Mouse (Mus musculus) hindbrain, postnatal 0 days (tissue): ENCODE measurements around the gene Morc3. TPM values are rescaled to one million over a fixed set of nuclear protein-coding genes. Genes with fewer than 3 reads are reported as not detected.

Experiments used
- ATAC-seq: fragments of 200-750 bp; cut with Nextera tagmentation; 2 replicates; pipeline ENCODE4 v1.8.0; 2017; ENCODE audit warnings: mild to moderate bottlenecking, moderate TSS enrichment, moderate library complexity
- DNase-seq: peaks from one replicate; pipeline ENCODE4 v3.0.0-alpha.2; 2015; ENCODE audit warnings: low spot score
- H3K27ac ChIP-seq: fragments of 300-500 bp; sonication (generic); 2 replicates; pipeline ENCODE4 v1.5.1; 2014; ENCODE audit warnings: mild to moderate bottlenecking
- H3K27me3 ChIP-seq: fragments of 300-500 bp; sonication (generic); 2 replicates; pipeline ENCODE4 v1.6.1; 2014; ENCODE audit warnings: low read length, mixed read lengths; ENCODE audit not compliant: insufficient read depth
- H3K36me3 ChIP-seq: fragments of 300-500 bp; sonication (generic); 2 replicates; pipeline ENCODE4 v1.6.1; 2014; ENCODE audit warnings: low read length, mixed read lengths; ENCODE audit not compliant: insufficient read depth
- H3K4me1 ChIP-seq: fragments of 300-500 bp; sonication (generic); 2 replicates; pipeline ENCODE4 v1.6.1; 2014; ENCODE audit warnings: antibody characterized with exemption, low read length, mixed read lengths; ENCODE audit not compliant: insufficient read depth
- H3K4me2 ChIP-seq: fragments of 300-500 bp; sonication (generic); 2 replicates; pipeline ENCODE4 v1.6.1; 2014; ENCODE audit warnings: low read depth, mild to moderate bottlenecking, low read length, moderate library complexity, mixed read lengths
- H3K4me3 ChIP-seq: fragments of 300-500 bp; sonication (generic); 2 replicates; pipeline ENCODE4 v1.5.1; 2014; ENCODE audit warnings: low read length
- H3K9ac ChIP-seq: fragments of 300-500 bp; sonication (generic); replicated peaks from 2 replicates; pipeline ENCODE4 v1.6.1; 2014; ENCODE audit warnings: mild to moderate bottlenecking, low read length, moderate library complexity, mixed read lengths
- H3K9me3 ChIP-seq: fragments of 300-500 bp; sonication (generic); 2 replicates; pipeline ENCODE4 v1.6.1; 2016; ENCODE audit warnings: low read length, mixed read lengths
- CTCF ChIP-seq: IDR thresholded peaks from 2 replicates; pipeline ENCODE4 v1.5.1; 2016; ENCODE audit warnings: antibody characterized with exemption, control low read depth, low read depth
- WGBS: fragments of 180-500 bp; shearing (Covaris S2); extraction: QIAGEN DNeasy Blood & Tissue Kit; methylation state at CpG from one replicate; pipeline ENCODE4 v1.1.7; 2014; 5-methylcytosine and 5-hydroxymethylcytosine counted together
- polyA plus RNA-seq: library from polyadenylated mRNA; unstranded; fragments of >200 nt; fragmentation: Nextera tagmentation; extraction: Ambion mirVana; gene quantifications from 2 replicates; pipeline ENCODE4 v1.2.1, GENCODE M21; 2015
- total RNA-seq: library from RNA; depleted of rRNA; stranded (reverse); fragments of >200 nt; gene quantifications from 2 replicates; pipeline ENCODE4 v1.2.3, GENCODE M21; 2014; rRNA removed

The Morc3 gene
- total RNA-seq: 19.2 and 25.2 TPM in 2 replicates
- 22.2 and 24.1 TPM in 2 replicates for polyA plus RNA-seq

DNA sequence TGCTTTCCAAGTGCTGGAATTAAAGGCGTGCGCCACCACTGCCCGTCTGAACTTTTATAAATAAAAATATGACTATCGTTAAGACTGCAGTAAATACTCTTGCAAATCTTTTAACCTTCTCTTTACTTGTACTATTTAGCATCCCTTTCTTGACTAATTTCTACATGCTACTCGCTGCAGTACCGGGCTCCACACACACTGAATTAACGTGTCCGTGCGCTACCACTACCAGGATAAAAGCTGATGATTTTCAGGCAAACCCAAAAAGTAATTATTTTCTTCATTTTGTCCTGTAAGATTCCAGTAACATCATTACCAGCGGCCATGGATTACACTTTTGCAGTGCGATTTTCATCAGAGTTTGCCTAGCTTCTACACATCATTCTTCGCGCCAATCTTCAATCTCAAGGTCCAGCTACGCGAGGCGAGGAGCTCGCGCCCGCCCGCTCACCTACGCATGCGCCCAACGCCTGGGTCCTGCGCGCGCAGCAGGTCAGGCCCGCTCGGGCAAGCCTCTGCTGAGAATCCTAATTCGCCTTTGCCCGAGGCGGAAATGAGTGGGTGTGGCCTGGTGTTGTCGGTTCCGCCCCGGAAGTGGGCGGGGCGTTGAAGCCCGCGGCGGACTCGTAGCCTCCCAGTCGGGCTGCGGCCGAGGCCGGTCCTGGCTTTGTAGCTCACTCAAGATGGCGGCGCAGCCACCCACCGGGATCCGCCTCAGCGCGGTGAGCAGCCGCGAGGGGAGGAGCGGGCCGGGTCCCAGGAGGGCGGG, at the start of gene Morc3:
Morc3 (plus strand) TSS at position 495 of the 769 bp plus-strand sequence.
- 0 out of 2 replicates have a peak, but pooled peaks cover 7% of the 10 kb centered on the region for H3K4me1 ChIP-seq
- H3K4me2 ChIP-seq: peak within 1 kb of the TSS; percentile 92
- H3K9me3 ChIP-seq: no peaks in the 10 kb centered on the region
- peak within 1 kb of the TSS; percentile 98 for H3K9ac ChIP-seq
- H3K27me3 ChIP-seq: no peaks in the 10 kb centered on the region
- H3K36me3 ChIP-seq: no peaks in the 10 kb centered on the region
- ATAC-seq (peak; percentile 98), DNase-seq (peak; percentile 100)
- WGBS: 12% methylated on average over 54 of the region's 55 CpGs
- peak within 1 kb of the TSS; percentile 97 for H3K27ac ChIP-seq
- TF ChIP-seq CTCF: no peak
- peak within 1 kb of the TSS; percentile 77 for H3K4me3 ChIP-seq

DNA sequence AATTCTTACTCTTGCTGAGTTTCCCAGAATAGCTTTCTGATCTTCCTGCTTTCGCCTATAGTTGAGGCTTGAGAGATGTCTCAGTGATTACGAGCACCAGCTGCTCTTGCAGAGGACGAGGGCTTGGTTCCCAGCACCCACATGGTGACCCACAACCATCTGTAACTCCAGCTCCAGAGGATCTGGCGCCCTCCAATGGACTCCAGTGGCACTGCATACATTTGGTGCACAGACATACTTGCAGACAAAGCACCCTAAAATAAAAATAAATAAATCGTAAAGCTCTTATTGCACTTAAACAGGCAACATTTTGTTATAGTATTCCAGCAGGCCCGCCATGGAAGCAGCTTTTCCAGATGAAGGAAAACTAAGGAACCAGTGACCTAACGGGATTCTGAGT, 47.7 kb upstream of the Morc3 start:
- DNase-seq (no peak), ATAC-seq (no peak)
- no peak overlapping the region for H3K27ac ChIP-seq
- no peaks in the 10 kb centered on the region for H3K27me3 ChIP-seq
- peaks cover 22% of the 10 kb centered on the region for H3K36me3 ChIP-seq
- no peaks in the 10 kb centered on the region for H3K9me3 ChIP-seq
- H3K9ac ChIP-seq: no peak overlapping the region
- TF ChIP-seq CTCF: peak; percentile 42
- 93% methylated on average over 7 of the region's 7 CpGs for WGBS
- no peak overlapping the region for H3K4me3 ChIP-seq
- no peaks in the 10 kb centered on the region for H3K4me1 ChIP-seq
- H3K4me2 ChIP-seq: no peak overlapping the region

DNA sequence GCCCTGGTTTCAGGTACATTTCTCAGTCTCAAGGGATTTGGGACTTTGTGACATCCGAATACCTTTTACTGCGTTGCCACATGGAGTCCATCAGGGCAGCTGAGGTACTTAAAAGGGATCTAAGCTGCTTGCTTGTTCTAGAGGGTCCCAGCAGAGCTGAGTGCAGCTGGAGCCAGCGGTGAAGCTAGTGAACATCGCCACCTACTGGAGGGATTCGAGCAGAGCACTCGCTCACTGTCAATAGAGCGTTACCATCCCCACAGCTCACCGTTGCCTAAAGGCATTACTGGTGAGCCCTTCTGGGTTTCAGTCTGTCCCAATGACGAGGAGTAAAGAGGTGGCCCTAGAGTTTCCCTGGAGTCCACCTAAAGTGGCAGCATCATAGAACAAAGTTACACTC, 46.1 kb upstream of the Morc3 start:
- no peaks in the 10 kb centered on the region for H3K4me1 ChIP-seq
- H3K27me3 ChIP-seq: no peaks in the 10 kb centered on the region
- peak; percentile 95 for TF ChIP-seq CTCF
- H3K36me3 ChIP-seq: peaks cover 17% of the 10 kb centered on the region
- no peaks in the 10 kb centered on the region for H3K9me3 ChIP-seq
- DNase-seq: peak; percentile 92
- 5% methylated on average over 9 of the region's 9 CpGs for WGBS
- H3K4me3 ChIP-seq: no peak overlapping the region
- H3K27ac ChIP-seq: no peak overlapping the region
- no peak overlapping the region for H3K9ac ChIP-seq
- ATAC-seq: peak; percentile 90
- H3K4me2 ChIP-seq: no peak overlapping the region

DNA sequence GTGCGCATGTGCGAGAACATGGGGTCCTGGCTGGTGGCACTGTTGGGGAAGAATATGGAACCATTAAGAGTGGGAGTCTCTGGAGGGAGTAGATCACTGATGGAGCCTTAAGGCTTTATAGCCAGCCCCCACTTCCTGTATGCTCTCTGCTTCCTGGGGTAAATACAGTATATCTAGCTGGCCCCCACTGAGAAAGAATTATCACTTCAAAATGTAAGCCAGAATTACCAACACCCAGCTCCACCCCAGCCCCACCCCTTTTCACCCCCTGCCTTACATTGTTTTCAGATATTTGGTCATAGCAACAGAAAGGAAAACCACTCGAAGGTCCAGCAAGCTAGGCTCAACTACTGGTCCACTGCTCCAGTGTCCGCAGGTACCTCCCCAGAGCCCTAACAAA, 43.5 kb upstream of the Morc3 start:
- no peak overlapping the region for H3K4me2 ChIP-seq
- DNase-seq (no peak), ATAC-seq (no peak)
- 93% methylated on average over 4 of the region's 4 CpGs for WGBS
- H3K4me1 ChIP-seq: no peaks in the 10 kb centered on the region
- H3K27me3 ChIP-seq: no peaks in the 10 kb centered on the region
- no peaks in the 10 kb centered on the region for H3K9me3 ChIP-seq
- TF ChIP-seq CTCF: no peak
- peaks cover 14% of the 10 kb centered on the region; the same call in 1 of the 2 replicates for H3K36me3 ChIP-seq
- no peak overlapping the region for H3K27ac ChIP-seq
- no peak overlapping the region for H3K9ac ChIP-seq
- H3K4me3 ChIP-seq: no peak overlapping the region

DNA sequence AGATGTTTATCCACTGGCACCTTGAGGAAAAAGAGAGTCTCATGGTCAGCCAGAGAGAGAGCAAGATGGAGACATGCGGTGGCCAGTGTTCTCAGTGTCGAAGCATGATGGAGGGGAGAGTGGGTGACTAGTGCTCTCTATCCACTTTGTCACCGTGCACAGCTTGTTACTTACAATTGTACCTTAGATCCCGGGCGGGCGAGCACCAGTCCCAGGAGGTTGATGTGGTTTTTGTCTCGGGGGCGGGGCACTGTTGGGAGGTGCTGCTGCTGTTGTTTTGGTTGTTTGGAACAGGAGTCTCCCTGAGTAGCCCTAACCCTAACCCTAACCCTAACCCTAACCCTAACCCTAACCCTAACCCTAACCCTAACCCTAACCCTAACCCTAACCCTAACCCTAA, 43.0 kb upstream of the Morc3 start:
- peaks cover 11% of the 10 kb centered on the region; the same call in 1 of the 2 replicates for H3K36me3 ChIP-seq
- WGBS: 97% methylated on average over 8 of the region's 8 CpGs
- H3K9me3 ChIP-seq: no peaks in the 10 kb centered on the region
- H3K27ac ChIP-seq: no peak overlapping the region
- ATAC-seq: no peak
- H3K27me3 ChIP-seq: no peaks in the 10 kb centered on the region
- no peak for TF ChIP-seq CTCF
- H3K4me1 ChIP-seq: no peaks in the 10 kb centered on the region
- no peak overlapping the region for H3K4me3 ChIP-seq
- no peak overlapping the region for H3K4me2 ChIP-seq
- H3K9ac ChIP-seq: no peak overlapping the region
- no peak for DNase-seq

DNA sequence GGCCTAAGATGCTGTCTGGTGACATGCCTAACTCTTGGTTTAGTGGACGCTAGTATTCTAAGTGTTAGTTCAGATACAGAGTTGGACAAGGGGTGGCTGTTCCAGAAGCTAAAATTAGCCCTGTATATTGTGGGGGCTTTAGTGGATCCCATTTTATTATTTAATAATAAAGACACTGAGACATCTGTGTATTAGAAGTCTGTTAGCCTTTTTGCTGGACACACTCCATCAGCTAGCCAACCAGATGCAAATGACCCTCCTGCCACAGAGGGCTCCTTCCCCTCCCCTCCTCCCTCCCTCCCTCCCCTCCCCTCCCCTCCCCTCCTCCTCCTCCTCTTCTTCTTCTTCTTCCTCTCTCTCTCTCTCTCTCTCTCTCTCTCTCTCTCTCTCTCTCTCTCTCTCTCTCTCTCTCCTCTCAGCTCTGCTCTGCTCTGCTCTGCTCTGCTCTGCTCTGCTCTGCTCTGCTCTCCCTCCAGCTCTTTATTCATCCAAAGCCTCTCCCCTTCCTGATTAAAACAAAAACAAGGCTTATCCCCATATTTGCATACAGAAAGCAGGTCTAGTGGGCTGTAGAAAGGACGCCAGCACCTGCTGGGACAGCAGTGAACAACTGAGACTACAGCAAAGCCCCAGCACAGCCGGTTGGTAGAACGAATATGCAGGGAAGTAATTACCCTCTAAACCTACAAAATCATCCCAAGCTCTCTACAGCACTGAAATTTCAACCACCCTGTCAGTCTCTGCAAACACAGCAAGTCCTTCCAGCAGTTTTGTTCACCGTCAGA, 41.8 kb upstream of the Morc3 start:
- Histone ChIP-seq H3K27me3 (no peaks in the 10 kb centered on the region), H3K27ac (no peak overlapping the region), H3K9ac (no peak overlapping the region), H3K36me3 (peaks cover 12% of the 10 kb centered on the region; the same call in 1 of the 2 replicates), H3K4me2 (no peak overlapping the region), H3K4me3 (no peak overlapping the region), H3K4me1 (no peaks in the 10 kb centered on the region), H3K9me3 (no peaks in the 10 kb centered on the region)
- DNase-seq (no peak), ATAC-seq (no peak)
- WGBS: 30% methylated on average over 5 of the region's 5 CpGs
- TF ChIP-seq CTCF: no peak
